Mouse (Mus musculus): ENCODE results near the gene Pacsin3. TPM values are rescaled to one million over a fixed set of nuclear protein-coding genes. Genes with fewer than 3 reads are reported as not detected.
A peak's percentile ranks its signal among the peaks of the same experiment; 100 is the strongest.

The Pacsin3 gene
- total RNA-seq, 2 experiments from 2014 or later: not detected

DNA sequence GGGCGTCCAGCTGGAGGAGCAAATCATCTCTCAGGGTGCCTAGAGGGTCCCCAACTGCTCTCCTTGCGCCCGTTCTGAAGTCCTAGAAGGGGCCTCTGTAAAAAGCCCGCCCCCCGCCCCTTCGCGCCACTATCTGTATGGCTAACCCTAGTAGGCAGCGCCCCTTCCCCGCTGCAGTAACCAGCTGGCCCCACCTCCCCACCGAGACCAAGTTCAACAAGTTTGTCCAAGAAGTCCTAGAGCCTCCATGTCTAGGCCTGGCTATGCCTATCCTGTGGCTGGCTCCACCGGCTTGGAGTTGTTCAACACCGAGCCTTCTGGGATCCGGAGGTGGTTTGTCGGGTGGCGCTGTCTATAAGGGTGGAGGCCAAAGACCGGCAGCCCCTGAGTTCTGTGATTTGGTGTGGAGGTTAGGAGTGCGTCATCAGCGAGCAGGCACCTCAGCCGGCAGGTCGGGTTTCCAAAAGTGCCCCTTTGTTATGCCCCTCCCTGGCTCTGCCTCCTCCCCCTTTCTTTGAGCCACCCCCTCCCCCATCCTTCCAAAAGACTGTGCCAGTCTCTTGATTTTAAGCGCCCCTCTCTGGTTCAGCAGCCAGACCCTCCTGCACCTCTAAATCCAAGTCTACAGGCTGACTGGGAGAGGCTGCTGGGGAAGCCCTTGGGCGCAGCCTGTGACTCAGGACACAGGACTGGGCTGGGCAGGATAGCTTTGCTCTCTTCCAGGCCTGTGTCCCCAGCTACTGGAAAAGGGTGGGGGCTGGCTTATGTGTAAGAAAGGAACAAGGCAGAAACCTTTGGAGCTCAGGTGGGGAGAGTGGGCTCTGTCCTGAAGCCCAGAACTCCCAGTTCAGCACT lies 1.6 kb downstream of the Pacsin3 start:
- no peak for ATAC-seq (replicated peaks; ENCODE audit: low FRiP score, low TSS enrichment, poor library complexity, severe bottlenecking)

DNA sequence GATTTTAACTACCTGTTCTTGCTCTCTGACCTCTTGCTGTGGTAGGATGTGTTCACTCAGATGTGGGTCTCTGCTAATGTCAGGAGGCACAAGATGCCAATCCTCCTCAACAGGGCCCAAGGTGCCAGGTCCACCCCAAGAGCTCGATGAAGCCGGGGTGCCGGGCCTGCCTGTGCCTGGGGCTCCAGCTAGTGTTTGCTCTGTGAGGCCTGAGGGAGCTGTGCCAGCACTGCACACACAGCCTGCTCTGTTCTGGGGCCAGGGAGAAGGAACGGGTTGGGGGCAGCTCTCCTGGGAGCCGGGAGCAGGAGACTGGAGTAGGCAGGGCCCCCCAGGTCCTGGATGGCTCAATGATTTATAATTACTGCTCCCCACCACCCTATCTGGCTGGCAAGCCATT lies 2.3 kb downstream of the Pacsin3 start:
- no peak for ATAC-seq (replicated peaks; ENCODE audit: low FRiP score, low TSS enrichment, poor library complexity, severe bottlenecking)

DNA sequence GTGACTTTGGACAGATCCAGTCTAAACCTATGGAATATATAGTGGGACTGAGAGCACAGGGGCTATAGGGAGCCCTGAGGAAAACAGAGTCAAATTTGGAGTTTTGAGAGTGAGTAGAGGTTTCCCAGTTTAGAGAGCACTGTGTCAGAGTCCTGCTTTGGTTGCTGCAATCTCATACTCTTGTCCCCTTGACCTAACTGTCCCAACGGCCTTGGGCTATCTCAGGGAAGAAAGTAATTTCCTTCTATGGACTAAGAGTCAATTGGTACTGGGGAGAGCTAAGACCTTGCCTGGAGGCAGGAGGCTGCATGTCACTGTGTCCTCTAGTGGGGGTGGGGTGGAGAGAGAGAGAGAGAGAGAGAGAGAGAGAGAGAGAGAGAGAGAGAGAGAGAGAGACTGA lies 3.1 kb downstream of the Pacsin3 start:
- no peak for ATAC-seq (replicated peaks; ENCODE audit: low FRiP score, low TSS enrichment, poor library complexity, severe bottlenecking)

DNA sequence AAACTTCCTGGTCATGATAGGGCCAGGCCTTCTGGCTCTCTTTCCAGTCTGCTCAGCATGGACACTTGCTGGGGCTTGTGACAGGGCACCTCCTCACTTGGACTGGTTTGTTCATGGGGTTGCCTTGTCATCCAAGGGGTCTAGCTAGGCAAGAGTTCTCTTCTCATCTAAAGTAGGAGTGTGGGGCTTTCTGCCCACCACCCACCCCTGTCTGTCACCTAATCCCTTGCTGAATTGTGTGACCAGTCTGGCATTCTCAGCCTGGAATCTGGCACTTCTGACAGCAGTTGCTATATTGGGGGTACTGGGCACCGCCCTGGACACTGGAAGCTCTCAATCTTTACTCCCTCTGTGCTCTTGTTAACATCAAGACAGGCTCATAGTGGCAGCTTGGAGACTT lies 3.7 kb downstream of the Pacsin3 start:
- ATAC-seq (replicated peaks; ENCODE audit: low FRiP score, low TSS enrichment, poor library complexity, severe bottlenecking): no peak

DNA sequence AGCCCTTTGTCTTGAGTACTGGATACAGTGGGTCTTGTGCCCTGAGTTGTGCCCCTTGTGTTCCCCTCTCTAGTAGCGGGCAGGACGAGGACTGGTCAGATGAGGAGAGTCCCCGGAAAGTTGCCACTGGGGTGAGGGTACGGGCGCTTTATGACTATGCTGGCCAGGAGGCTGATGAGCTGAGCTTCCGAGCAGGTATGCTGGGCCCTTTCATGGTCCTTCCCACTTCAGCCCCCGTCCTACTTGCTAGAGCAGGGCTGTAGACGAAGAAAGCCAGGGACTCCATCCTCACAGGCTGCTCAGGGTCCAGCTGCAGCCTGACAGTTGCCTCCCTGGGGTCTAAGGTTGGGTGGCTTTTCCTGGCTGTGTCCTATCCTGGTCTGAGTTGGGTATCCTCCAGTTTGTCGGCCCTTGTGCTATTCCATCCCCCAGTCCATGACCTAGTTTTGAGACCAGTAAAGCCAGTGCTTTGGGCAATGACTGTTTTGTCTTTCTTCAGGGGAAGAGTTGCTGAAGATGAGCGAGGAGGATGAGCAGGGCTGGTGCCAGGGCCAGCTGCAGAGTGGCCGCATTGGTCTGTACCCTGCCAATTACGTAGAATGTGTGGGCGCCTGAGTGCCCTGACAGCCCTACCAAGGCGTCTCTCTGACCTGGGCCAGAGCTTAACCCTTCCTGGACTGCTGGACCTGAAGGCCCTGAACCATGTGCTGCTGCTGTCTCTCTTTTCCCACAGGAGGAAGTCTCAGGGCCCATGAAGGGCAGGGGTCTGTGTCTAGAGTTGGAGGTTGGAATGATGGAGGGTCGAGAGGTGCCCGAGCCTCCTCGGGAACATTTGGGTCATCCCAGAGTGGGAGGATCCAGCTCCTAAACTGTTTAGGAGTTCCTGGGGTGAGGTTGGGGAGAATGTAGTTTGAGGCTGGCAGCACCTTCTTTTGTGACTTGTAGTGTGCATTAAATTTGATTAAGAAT lies 8.2 kb downstream of the Pacsin3 start:
- ATAC-seq (replicated peaks; ENCODE audit: low FRiP score, low TSS enrichment, poor library complexity, severe bottlenecking): no peak

DNA sequence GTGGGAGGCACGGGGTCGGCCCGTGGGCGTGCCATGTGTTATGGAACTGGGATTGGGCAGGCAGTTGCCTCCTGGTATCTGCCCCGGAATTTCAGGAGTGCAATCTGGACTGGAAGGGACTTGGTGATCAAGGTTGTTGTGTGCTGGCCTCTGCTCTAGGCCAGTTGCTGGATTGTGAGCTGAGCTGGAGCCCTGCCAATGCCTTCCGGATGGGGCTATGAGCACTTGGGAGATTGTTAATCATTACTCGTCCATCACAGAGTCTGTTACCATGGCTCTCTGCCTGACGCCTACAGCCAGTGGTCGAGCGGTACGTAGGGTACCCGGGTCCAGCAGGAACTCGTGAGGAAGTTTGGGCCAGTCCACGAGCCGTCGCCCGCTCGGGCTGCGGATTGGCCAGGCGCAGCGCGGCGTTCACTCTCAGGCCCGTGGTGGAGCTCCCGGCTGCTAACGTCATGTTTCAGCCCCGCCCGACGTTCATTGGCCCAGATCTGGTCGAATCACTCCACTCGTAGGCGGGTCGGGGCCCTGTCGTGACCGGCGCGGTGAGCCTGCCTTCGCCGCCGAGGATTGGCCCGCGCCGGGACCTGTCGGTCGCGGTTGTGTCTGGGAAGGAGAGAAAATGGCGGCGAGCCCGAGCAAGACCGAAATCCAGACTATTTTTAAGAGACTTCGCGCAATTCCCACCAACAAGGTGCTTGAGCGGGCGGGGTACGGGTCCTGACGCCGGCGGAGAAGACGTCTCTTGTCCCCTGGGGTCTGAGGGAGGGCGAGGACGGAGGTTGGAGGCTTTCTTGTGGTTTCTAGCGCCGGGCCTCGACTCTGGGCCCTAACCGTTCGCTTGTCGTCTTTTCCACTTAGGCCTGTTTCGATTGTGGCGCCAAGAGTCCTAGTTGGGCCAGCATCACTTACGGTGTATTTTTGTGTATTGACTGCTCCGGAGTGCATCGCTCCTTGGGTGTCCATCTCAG lies 9.2 kb downstream of the Pacsin3 start, which contains the start of gene Arfgap2:
Gene Arfgap2, plus strand, starts transcription at position 264 of the 971 bp plus-strand sequence.
- peak; percentile 97 for ATAC-seq (replicated peaks; ENCODE audit: low FRiP score, low TSS enrichment, poor library complexity, severe bottlenecking)

DNA sequence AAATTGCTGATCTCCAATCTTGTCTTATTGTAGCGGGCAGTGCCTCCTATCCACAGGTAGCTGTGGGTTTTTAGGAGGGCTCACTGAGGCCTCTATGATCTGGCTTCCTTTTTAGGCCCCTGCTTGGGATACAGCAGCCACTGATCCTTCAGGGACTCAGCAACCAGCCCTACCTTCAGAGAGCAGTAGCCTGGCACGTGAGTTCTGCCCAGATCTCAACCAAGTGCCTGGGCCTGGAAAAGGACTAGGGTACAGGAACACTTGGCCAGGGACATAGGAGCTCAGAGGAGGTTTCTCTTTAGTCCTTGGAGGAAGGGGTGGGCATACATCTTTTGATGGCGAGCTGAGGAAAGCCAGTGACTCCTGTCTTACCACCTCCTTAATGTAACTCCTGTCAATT lies 12.3 kb downstream of the Pacsin3 start:
- ATAC-seq (replicated peaks; ENCODE audit: low FRiP score, low TSS enrichment, poor library complexity, severe bottlenecking): no peak

DNA sequence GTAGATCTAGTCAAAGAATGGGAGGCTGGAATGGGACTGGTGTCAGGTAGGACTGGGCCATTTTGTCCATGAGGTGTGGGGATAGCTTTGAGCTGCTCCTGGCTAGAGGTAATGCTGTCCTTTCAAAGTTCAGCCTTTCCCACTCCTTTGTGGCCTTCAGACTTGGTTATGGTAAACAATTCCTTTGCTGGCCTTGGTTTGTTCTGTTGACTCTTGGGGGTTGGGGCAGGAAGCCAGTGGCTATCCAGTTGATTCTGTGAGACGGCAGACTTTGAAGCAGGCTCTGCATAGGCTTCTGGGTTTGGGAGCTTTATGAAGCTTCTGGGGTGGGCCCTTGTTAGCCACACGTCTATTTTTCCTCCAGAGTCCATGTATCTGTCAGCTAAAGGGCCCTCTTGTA lies 13.0 kb downstream of the Pacsin3 start:
- no peak for ATAC-seq (replicated peaks; ENCODE audit: low FRiP score, low TSS enrichment, poor library complexity, severe bottlenecking)

DNA sequence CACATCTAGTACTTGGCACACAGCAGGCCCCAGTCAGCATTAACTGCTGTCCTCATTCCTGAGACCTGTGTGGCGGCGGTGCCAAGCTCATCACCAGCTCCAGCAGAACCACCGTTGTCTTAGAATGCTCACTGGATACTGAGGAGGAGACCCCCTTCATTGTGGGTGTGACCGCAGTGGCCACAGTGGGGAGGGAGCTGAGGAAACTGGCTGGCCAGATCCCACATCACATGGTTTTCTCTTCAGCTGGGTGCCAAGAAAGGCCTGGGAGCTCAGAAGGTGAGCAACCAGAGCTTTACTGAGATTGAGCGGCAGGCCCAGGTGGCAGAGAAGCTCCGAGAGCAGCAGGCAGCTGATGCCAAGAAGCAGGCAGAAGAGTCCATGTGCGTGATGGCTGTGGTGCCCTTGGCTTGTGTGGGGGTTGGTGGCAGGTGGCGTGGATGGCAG lies 14.0 kb downstream of the Pacsin3 start:
- ATAC-seq (replicated peaks; ENCODE audit: low FRiP score, low TSS enrichment, poor library complexity, severe bottlenecking): no peak

DNA sequence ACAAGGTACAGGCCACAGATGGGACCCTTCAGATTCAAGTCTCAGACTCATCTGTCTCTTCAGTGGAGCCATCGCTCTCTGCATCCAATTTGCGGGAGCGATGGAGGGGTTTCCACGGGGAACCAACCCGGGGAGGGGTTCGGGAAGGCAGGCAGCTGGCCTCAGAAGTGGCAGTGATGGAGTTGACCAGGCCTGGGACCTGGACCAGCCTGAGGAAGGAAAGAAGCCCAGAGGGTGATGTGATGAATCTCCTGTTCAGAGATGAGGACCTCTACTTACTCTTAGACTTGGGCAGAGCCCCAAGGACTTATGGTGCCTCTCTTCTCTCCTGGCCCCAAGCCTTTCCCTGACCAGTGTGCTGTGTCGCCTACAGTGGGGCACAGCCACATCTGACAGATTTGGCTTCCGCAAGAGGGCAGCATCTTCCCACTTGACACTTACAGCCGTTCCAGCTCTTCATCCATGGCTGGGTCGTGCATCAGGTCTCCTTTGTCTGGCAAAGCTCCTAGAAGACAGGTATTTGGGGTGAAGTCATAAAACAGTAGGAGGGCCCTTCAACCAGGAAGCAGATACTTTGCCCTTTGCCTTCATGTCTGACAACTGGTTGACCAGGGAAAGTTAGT lies 23.1 kb downstream of the Pacsin3 start:
- ATAC-seq (replicated peaks; ENCODE audit: low FRiP score, low TSS enrichment, poor library complexity, severe bottlenecking): no peak

DNA sequence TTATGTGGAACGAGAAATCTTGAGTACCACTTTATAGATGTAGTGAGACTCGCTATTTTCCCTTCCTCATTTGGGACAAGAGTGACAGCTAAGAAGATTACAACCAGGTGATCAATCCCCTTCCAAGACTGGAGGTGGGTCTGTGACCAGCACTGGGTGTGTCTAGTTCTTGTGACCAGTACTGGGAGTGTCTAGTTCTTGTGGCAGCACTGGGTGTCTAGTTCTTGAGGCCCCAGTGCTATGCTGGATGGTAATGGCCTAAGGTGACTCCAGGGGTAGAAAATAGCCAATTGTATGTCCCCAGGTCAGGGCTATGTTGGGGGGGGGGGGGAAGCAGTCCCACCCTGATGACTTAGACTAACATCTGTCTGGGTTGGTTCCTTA lies 23.6 kb downstream of the Pacsin3 start:
- ATAC-seq (replicated peaks; ENCODE audit: low FRiP score, low TSS enrichment, poor library complexity, severe bottlenecking): no peak

DNA sequence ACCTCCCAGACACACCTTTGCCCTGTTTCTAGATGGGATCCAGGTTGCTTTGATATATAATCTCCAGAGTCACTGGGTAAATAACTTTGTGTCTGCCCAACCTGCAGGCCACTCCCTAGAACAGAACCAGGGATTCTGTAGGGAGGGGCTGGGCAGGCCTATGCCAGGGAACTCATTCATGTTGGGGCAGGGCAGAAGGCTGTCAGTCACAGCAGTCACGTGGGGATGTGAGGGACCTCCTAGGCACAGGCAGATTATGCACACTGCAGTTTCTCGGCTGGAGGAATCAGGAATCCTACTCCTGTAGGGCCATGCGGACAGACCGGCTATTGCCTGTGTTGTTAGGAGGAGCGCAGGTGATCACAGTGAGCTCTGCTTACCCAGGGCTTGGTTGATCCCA lies 25.6 kb downstream of the Pacsin3 start:
- ATAC-seq (replicated peaks; ENCODE audit: low FRiP score, low TSS enrichment, poor library complexity, severe bottlenecking): no peak

DNA sequence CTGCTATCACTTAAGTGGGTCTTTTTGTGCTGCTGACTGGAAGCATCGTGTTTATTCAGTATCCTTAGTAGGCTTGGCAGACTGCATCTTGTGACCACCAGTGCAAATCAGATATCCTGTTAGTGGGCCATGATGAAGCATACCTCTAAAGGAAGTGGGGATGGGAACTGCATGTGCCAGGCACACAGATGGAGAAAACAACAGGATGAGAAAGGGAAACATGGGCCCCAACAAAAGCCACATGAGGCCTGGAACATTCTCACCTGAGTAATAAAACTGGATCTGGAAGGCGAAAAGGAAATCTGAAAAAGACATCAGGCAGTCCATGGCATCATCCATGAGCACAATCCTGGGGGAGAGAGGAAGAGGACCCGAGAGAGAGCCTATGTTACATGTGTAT lies 28.2 kb downstream of the Pacsin3 start:
- no peak for ATAC-seq (replicated peaks; ENCODE audit: low FRiP score, low TSS enrichment, poor library complexity, severe bottlenecking)

DNA sequence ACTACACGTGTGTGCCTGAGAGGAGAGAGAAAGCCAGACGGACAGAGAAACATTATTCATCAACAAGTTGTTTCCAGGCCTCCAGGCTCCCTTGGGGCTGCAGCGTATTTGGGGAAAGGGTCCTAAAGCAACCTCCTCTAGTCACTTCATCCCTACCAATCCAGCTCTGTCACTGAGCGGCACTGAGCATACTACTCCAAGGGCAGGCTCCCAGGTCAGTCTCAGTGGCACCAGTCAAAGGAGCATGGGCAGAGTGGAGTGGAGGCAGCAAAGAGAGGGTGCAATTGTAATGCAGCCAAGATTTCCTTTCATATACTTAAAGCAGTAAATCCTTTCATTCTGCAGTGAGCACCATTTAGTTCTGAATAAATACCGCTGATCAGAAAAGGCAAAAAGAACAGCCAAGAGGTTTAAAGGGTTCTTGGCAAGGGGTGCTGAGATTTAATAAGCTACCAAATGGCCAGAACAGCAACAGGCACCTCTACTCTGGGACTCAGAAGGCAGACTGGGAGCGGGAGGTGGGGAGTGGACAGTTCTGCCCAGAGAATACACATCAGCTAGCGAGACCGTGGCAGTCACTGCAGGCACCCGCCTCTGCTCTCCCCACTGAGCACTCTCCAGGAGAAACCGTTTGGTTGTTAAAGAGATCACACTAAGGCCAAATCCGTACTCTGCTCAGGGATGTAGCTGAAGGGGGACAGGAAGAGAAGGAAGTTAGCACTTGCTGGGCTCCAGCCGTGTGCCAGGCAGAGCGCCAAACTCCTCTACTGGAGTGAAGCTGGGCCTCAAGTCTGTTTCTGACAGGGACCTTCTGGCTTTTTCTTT lies 28.8 kb downstream of the Pacsin3 start:
- no peak for ATAC-seq (replicated peaks; ENCODE audit: low FRiP score, low TSS enrichment, poor library complexity, severe bottlenecking)

DNA sequence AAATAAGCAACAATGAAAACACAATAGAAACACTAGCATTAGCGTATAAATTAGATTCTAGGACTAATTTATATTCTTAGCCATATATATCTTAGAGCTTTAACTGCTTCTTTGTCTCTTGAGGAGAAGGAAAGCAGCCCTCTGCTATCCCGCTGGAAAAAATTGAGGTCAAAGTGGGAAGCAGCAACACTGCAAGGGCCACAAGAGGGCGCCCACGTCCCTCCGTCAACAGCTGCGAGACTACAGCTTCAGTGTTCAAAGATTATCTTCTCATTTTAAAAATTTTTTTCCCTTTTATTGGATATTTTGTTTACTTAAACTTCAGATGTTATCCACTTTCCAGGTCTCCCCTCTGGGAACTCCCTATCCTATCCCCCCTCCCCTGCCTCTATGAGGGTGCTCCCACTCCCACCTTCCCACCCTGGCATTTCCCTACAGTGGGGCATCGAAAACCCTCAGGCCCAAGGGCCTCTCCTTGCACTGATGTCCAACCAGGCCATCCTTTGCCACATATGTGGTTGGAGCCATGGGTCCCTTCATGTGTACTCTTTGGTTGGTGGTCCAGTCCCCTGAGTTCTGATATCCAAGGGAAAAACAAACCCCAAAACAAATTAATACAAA lies 30.2 kb downstream of the Pacsin3 start:
- ATAC-seq (replicated peaks; ENCODE audit: low FRiP score, low TSS enrichment, poor library complexity, severe bottlenecking): 0 out of 2 replicates have a peak, but pooled peaks have one; percentile 43

DNA sequence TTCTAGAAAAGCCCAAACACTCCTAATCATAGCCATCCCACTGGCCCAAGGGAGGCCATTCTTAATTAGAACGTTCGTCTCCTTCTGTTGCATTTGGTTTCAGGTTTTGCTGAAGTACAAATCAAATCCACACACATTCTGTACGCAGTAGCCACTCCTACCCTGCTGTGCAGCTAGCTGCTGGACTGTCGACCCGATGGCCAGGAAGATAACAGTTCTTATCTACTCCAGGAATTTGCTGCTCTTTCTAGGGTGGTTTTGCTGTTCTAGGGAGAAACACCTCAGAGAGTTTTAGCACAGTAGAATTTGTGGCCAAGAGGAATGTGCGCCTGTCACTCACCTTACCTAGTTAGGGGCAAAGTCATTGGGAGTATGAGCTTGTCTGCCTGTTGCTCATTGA lies 31.8 kb downstream of the Pacsin3 start:
- no peak for ATAC-seq (replicated peaks; ENCODE audit: low FRiP score, low TSS enrichment, poor library complexity, severe bottlenecking)

DNA sequence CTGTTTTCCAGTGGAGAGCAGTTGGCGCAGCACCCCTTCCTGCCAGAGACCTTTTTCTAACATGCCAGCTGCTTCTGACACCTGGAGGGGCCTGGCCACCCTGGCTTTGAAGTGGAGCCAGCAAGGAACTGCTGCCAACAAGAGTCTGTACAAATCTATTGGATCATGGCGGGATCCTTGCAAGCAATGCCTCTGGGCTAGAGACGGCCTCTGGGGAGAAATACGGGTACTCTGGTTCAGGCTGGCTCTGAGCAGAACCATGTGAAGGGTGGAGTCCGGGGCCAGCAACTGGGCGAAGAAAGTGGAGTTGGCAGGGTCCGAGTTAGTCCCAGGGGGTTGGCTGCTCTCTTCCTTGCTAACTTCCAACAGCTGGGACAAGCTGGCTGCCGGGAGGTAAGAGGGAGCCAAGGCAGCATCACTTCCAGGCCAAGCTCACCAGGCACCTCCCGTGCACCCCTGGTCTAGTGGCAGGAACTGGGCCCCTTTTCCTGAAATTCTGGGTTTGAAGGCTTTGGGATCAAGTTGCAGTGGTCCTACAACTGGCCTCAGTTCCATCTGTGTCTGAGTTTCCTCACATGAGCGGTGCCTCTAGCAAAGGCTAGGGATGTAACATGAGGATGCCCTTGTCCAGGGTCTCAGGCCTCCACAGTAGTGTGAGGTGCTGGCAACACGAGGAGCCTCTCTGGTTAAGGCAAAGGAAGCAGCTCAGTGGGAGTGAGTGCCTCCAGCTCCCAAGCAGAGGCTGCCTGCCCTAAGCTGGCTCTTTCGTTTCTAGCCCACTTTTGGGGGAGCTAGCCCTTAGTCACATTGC lies 35.6 kb downstream of the Pacsin3 start:
- ATAC-seq (replicated peaks; ENCODE audit: low FRiP score, low TSS enrichment, poor library complexity, severe bottlenecking): no peak

All from megakaryocyte-erythroid progenitor cell, adult 5-6 weeks (primary cell).